Mouse (Mus musculus) liver, embryonic 11.5 days (tissue): ENCODE data around the gene Neurod1. TPM values are rescaled to one million over a fixed set of nuclear protein-coding genes. Genes with fewer than 3 reads are reported as not detected.

Experiments
- ATAC-seq: fragments of 200-750 bp; cut with Nextera tagmentation; replicated peaks from 2 replicates; pipeline ENCODE4 v1.8.0; 2017; ENCODE audit warnings: moderate number of reproducible peaks, mild to moderate bottlenecking, moderate TSS enrichment, moderate library complexity; ENCODE audit not compliant: low FRiP score
- DNase-seq: peaks from one replicate; pipeline ENCODE4 v3.0.0-alpha.2; 2017; ENCODE audit warnings: low spot score
- H3K27ac ChIP-seq: fragments of 300-500 bp; sonication (generic); 2 replicates; pipeline ENCODE4 v1.5.1; 2014; ENCODE audit warnings: mild to moderate bottlenecking, low read depth, low read length, control low read depth
- H3K27me3 ChIP-seq: fragments of 300-500 bp; sonication (generic); replicated peaks from 2 replicates; pipeline ENCODE4 v1.6.1; 2014; ENCODE audit warnings: low read length, mixed read lengths; ENCODE audit not compliant: control insufficient read depth, insufficient read depth
- H3K36me3 ChIP-seq: fragments of 300-500 bp; sonication (generic); 2 replicates; pipeline ENCODE4 v1.6.1; 2014; ENCODE audit warnings: mild to moderate bottlenecking, low read length, moderate library complexity, mixed read lengths; ENCODE audit not compliant: control insufficient read depth, insufficient read depth
- H3K4me1 ChIP-seq: fragments of 300-500 bp; sonication (generic); replicated peaks from 2 replicates; pipeline ENCODE4 v1.6.1; 2014; ENCODE audit warnings: low read length, mixed read lengths; ENCODE audit not compliant: control insufficient read depth, insufficient read depth
- H3K4me2 ChIP-seq: fragments of 300-500 bp; sonication (generic); 2 replicates; pipeline ENCODE4 v1.6.1; 2014; ENCODE audit warnings: mild to moderate bottlenecking, control low read depth, moderate library complexity
- H3K4me3 ChIP-seq: fragments of 300-500 bp; sonication (generic); 2 replicates; pipeline ENCODE4 v1.5.1; 2014; ENCODE audit warnings: low read depth, low read length, control low read depth
- H3K9ac ChIP-seq: fragments of 300-500 bp; sonication (generic); 2 replicates; pipeline ENCODE4 v1.6.1; 2014; ENCODE audit warnings: low read depth, low read length, control low read depth
- H3K9me3 ChIP-seq: fragments of 300-500 bp; sonication (generic); 2 replicates; pipeline ENCODE4 v1.6.1; 2016; ENCODE audit warnings: low read length, inconsistent platforms, mixed read lengths; ENCODE audit not compliant: control insufficient read depth
- WGBS: fragments of 180-500 bp; shearing (Covaris S2); extraction: QIAGEN DNeasy Blood & Tissue Kit; methylation state at CpG from one replicate; pipeline ENCODE4 v1.1.7; 2014; 5-methylcytosine and 5-hydroxymethylcytosine counted together
- polyA plus RNA-seq: library from polyadenylated mRNA; unstranded; fragments of >200 nt; fragmentation: Nextera tagmentation; extraction: Ambion mirVana; gene quantifications from 2 replicates; pipeline ENCODE4 v1.2.1, GENCODE M21; 2014

Gene Neurod1
- polyA plus RNA-seq, 1 experiment from 2014 or later: 0.10 TPM

- Histone ChIP-seq H3K4me2 (peak overlapping the region; percentile 77), H3K27ac (no peak overlapping the region), H3K36me3 (no peaks in the 10 kb centered on the region), H3K27me3 (peaks cover 9% of the 10 kb centered on the region), H3K4me3 (peak overlapping the region; percentile 52), H3K9ac (no peak overlapping the region), H3K9me3 (no peaks in the 10 kb centered on the region), H3K4me1 (no peaks in the 10 kb centered on the region)
- under 1% methylated on average over 35 of the region's 35 CpGs for WGBS
- no peak for DNase-seq
- peak; percentile 54 for ATAC-seq
These were observed 27.9 kb downstream of the Neurod1 start for GRCm38 (mm10) chr2:79428569-79429104.

- Histone ChIP-seq H3K27me3 (peaks cover 9% of the 10 kb centered on the region), H3K36me3 (no peaks in the 10 kb centered on the region), H3K4me3 (no peak overlapping the region), H3K27ac (no peak overlapping the region), H3K4me2 (no peak overlapping the region; the same call in 1 of the 2 replicates), H3K9ac (no peak overlapping the region), H3K4me1 (no peaks in the 10 kb centered on the region), H3K9me3 (no peaks in the 10 kb centered on the region)
- 36% methylated on average over 6 of the region's 6 CpGs for WGBS
- no peak for ATAC-seq
- no peak for DNase-seq
These were observed 28.5 kb downstream of the Neurod1 start for GRCm38 (mm10) chr2:79428022-79428421.

DNA sequence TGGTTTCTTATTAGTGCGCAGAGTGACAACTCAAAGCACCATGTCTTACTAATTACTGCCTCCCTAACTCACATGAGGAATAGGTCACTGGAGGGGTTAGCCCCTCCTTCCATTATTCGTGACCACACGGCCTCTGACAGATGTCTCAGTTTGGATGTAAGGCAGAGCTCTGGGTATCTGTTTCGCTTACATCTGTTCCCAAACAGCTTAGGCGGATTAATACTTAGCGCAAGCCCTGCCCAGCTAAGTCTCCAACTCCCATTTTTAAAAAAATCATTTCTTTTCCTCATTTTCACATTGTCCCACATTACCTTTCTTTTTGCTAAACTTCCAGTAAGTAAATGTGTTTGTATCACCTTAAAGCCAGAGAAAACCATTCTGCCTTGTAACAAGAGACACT, 34.9 kb downstream of the Neurod1 start:
- Histone ChIP-seq H3K9ac (no peak overlapping the region), H3K9me3 (no peaks in the 10 kb centered on the region), H3K27me3 (no peaks in the 10 kb centered on the region), H3K4me2 (no peak overlapping the region), H3K27ac (no peak overlapping the region), H3K4me1 (no peaks in the 10 kb centered on the region), H3K36me3 (no peaks in the 10 kb centered on the region), H3K4me3 (no peak overlapping the region)
- DNase-seq (no peak), ATAC-seq (no peak)
- 58% methylated on average over 6 of the region's 6 CpGs for whole genome bisulfite sequencing

DNA sequence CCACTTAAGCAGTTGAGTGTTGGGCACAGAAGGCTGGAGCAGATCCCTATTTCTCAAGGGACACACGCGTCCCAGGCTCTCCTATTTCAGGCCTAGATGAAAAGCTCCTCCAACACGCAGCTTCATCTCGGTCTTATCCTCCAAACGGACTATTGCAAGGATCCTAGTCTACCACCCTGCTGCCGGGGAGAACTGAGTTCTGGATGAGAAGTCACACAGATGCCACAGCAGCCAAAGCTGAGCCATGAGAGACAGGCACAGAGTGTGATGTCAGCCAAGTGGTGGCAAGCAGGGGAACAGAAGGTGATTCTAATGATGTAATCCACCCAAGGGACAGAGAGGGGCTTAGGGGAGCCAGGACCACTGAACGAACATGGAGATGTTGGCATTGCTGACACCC, 42.0 kb downstream of the Neurod1 start:
- no peaks in the 10 kb centered on the region for H3K36me3 ChIP-seq
- H3K27me3 ChIP-seq: no peaks in the 10 kb centered on the region
- no peaks in the 10 kb centered on the region for H3K9me3 ChIP-seq
- no peak overlapping the region for H3K4me2 ChIP-seq
- no peak overlapping the region for H3K27ac ChIP-seq
- 87% methylated on average over 7 of the region's 7 CpGs for WGBS
- DNase-seq: no peak
- H3K4me3 ChIP-seq: no peak overlapping the region
- H3K4me1 ChIP-seq: no peaks in the 10 kb centered on the region
- H3K9ac ChIP-seq: no peak overlapping the region
- ATAC-seq: no peak

DNA sequence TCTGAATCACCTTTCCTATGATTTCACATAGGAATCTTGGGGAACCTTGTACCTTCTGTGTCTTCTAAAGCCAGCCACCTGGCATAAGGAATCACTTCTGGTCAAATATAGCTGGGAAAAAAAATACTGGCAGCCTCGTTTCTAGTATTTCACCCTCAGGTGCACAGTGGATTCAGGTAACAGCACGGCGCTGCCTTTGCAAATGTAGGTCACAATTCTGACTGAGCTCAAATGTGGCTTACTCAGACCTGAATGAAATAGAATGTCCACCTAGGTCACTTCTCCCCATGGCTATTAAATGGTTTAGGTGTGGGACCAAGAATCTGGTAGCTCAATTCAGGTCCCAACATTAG, 45.7 kb downstream of the Neurod1 start:
- no peak overlapping the region for H3K4me3 ChIP-seq
- no peaks in the 10 kb centered on the region for H3K36me3 ChIP-seq
- H3K4me1 ChIP-seq: no peaks in the 10 kb centered on the region
- WGBS: 80% methylated on average over 3 of the region's 3 CpGs
- no peaks in the 10 kb centered on the region for H3K9me3 ChIP-seq
- H3K9ac ChIP-seq: no peak overlapping the region
- ATAC-seq: no peak
- no peak overlapping the region for H3K4me2 ChIP-seq
- no peaks in the 10 kb centered on the region for H3K27me3 ChIP-seq
- no peak for DNase-seq
- H3K27ac ChIP-seq: no peak overlapping the region

DNA sequence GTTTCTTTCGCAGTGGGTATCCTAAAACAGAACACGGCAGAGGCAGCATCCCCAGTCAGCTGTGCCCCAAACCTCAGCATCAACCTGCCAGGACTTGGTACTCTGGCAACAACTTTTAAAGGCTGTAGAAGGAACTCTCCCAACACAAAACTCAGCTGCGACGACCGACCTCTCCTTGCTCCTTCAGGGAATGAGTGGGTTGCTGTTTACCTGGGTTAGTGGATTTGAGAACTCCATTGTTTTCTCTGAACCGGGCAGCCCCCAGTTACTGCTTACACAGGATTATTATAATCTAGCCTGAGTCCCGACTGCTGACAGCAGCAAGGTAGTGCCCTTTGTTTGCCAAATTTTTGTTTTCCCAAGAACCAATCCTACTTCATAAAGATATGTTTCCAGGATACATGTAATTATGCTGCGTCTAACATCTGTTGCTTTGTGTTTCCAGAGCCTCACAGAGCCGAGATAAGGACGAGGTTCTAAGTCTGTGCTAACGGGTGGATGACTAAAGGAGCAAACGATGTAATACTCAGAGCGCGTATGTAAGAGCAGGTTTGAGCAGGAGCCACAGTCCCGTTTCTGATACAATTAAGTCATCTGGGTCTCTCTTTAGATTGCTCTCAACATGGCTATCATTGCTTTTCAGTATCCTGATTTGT, 46.2 kb downstream of the Neurod1 start:
- Histone ChIP-seq H3K27ac (no peak overlapping the region), H3K4me3 (no peak overlapping the region), H3K9me3 (no peaks in the 10 kb centered on the region), H3K4me2 (no peak overlapping the region), H3K9ac (no peak overlapping the region), H3K4me1 (no peaks in the 10 kb centered on the region), H3K36me3 (no peaks in the 10 kb centered on the region), H3K27me3 (no peaks in the 10 kb centered on the region)
- 59% methylated on average over 15 of the region's 15 CpGs for WGBS
- ATAC-seq (no peak), DNase-seq (no peak)

- no peak overlapping the region for H3K27ac ChIP-seq
- H3K9ac ChIP-seq: no peak overlapping the region
- no peak overlapping the region for H3K4me3 ChIP-seq
- H3K4me2 ChIP-seq: no peak overlapping the region
- 80% methylated on average over 5 of the region's 5 CpGs for WGBS
- DNase-seq (no peak), ATAC-seq (no peak)
- H3K36me3 ChIP-seq: no peaks in the 10 kb centered on the region
- H3K27me3 ChIP-seq: no peaks in the 10 kb centered on the region
- H3K4me1 ChIP-seq: no peaks in the 10 kb centered on the region
- H3K9me3 ChIP-seq: no peaks in the 10 kb centered on the region
These were observed 50.7 kb downstream of the Neurod1 start for GRCm38 (mm10) chr2:79405661-79406405.
